In the genomic region with DNA sequence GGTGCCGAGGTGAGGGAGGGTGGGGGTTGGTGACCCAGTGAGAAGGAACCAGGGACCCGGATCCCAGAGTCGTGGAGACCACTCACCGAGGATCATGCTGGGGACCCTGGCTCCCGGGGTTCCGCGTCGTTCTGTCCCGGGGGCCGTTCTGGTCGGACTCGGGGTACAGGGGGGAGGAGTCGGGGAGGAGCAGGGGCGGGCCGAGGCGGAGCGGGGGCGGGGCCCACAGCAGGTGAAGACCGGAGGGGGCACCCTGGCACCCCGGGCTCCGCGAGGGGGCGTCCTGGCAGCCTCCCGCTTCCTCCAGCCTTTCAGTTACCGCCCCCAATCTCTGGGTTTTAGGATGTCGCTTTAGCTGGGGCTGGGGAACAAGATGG, we compare ENCODE assay signal across 8 mouse cellular contexts. TPM values are rescaled to one million over a fixed set of nuclear protein-coding genes. Genes with fewer than 3 reads are reported as not detected.
DNase-seq lines count a peak whose midpoint lies in the region; ATAC-seq lines count a peak whose summit lies in the region.

A gene (minus strand): TSS at position 133 of the 377 bp plus-strand sequence.

- peaks cover 65% of the 10 kb centered on the region for H3K4me1 ChIP-seq in limb, embryonic 10.5 days
- H3K4me1 ChIP-seq in midbrain, embryonic 16.5 days (ENCODE audit: control insufficient read depth, insufficient read depth, low read length), result peaks cover 23% of the 10 kb centered on the region
- peaks cover 6% of the 10 kb centered on the region; the same call in 1 of the 2 replicates for H3K4me1 ChIP-seq in stomach, embryonic 16.5 days (ENCODE audit: control insufficient read depth, insufficient read depth, low read length)

- peak within 1 kb of the TSS; percentile 81 for H3K9ac ChIP-seq in midbrain, embryonic 16.5 days (ENCODE audit: low read depth, low read length)
- H3K9ac ChIP-seq in stomach, embryonic 16.5 days (ENCODE audit: low read length), result peak within 1 kb of the TSS; percentile 73

- H3K9me3 ChIP-seq in limb, embryonic 10.5 days (replicated peaks), result no peaks in the 10 kb centered on the region
- H3K9me3 ChIP-seq in midbrain, embryonic 16.5 days (replicated peaks; ENCODE audit: control insufficient read depth, low read length, poor library complexity, severe bottlenecking), result no peaks in the 10 kb centered on the region
- no peaks in the 10 kb centered on the region for H3K9me3 ChIP-seq in stomach, embryonic 16.5 days (replicated peaks; ENCODE audit: control insufficient read depth, low read length)

- H3K36me3 ChIP-seq in limb, embryonic 10.5 days, result peaks cover 14% of the 10 kb centered on the region
- H3K36me3 ChIP-seq in midbrain, embryonic 16.5 days (ENCODE audit: control insufficient read depth, insufficient read depth, low read length), result no peaks in the 10 kb centered on the region
- H3K36me3 ChIP-seq in stomach, embryonic 16.5 days (ENCODE audit: control insufficient read depth, insufficient read depth, low read length), result peaks cover 3% of the 10 kb centered on the region; the same call in 1 of the 2 replicates

- peak within 1 kb of the TSS; percentile 66 for H3K4me3 ChIP-seq in limb, embryonic 10.5 days
- H3K4me3 ChIP-seq in midbrain, embryonic 16.5 days (ENCODE audit: low read depth, low read length), result peak within 1 kb of the TSS; percentile 65
- peak within 1 kb of the TSS; percentile 61 for H3K4me3 ChIP-seq in stomach, embryonic 16.5 days (replicated peaks; ENCODE audit: low read length)

- peak within 1 kb of the TSS; percentile 38 for H3K27ac ChIP-seq in limb, embryonic 10.5 days
- peak within 1 kb of the TSS; percentile 39; the same call in 1 of the 2 replicates for H3K27ac ChIP-seq in midbrain, embryonic 16.5 days (ENCODE audit: low read length)
- H3K27ac ChIP-seq in stomach, embryonic 16.5 days (ENCODE audit: low read length), result no peak within 1 kb of the TSS

- peaks cover 52% of the 10 kb centered on the region for H3K27me3 ChIP-seq in limb, embryonic 10.5 days (ENCODE audit: low read depth, poor library complexity, severe bottlenecking)
- no peaks in the 10 kb centered on the region for H3K27me3 ChIP-seq in midbrain, embryonic 16.5 days (ENCODE audit: control insufficient read depth, insufficient read depth, low read depth, low read length)
- peaks cover 7% of the 10 kb centered on the region; the same call in 1 of the 2 replicates for H3K27me3 ChIP-seq in stomach, embryonic 16.5 days (ENCODE audit: control insufficient read depth, insufficient read depth, low read length)

- ATAC-seq in inflammation-experienced regulatory T-cells, adult 6 months, result peak; percentile 57
- ATAC-seq in midbrain, embryonic 16.5 days, result peak; percentile 55
- ATAC-seq in stomach, embryonic 16.5 days (ENCODE audit: insufficient read depth, low FRiP score), result peak; percentile 31; the same call in 1 of the 2 replicates

- H3K4me2 ChIP-seq in midbrain, embryonic 16.5 days (ENCODE audit: low read length), result peak within 1 kb of the TSS; percentile 78
- peak within 1 kb of the TSS; percentile 94 for H3K4me2 ChIP-seq in stomach, embryonic 16.5 days (ENCODE audit: low read depth, low read length)

- peak; percentile 94 for DNase-seq in heart, adult 11 months
- DNase-seq in heart, adult 9 months (ENCODE audit: low spot score in 2 of 2), result no peak
- peak; percentile 68 for DNase-seq in adrenal gland, postnatal 25 days
- peak; percentile 66 for DNase-seq in frontal cortex, postnatal 14 days (ENCODE audit: low spot score in 2 of 2)
- peak; percentile 70 for DNase-seq in limb, embryonic 10.5 days (ENCODE audit: low spot score)

- under 1% methylated on average over 26 of the region's 26 CpGs for WGBS in limb, embryonic 10.5 days
- WGBS in midbrain, embryonic 16.5 days, result 0% methylated on average over 25 of the region's 26 CpGs
- under 1% methylated on average over 22 of the region's 26 CpGs for WGBS in stomach, embryonic 16.5 days

RNA-seq across cellular contexts. Expression of the gene that starts here (rescaled TPM):
- 8.8 and 9.1 TPM in 2 replicates for total RNA-seq in adrenal gland, postnatal 25 days (2021)
- polyA plus RNA-seq in inflammation-experienced regulatory T-cells, adult 6 months (2017; shearing (Covaris generic)), result not detected
- 22.1 and 22.8 TPM in 2 replicates for polyA plus RNA-seq in limb, embryonic 10.5 days (2016; fragmentation: Nextera tagmentation; extraction: Ambion mirVana)
- 20.1 and 22.7 TPM in 2 replicates for polyA plus RNA-seq in midbrain, embryonic 16.5 days (2015; fragmentation: Nextera tagmentation; extraction: Ambion mirVana)
- 6.9 and 7.0 TPM in 2 replicates for polyA plus RNA-seq in stomach, embryonic 16.5 days (2015; fragmentation: Nextera tagmentation; extraction: Ambion mirVana)

Comparison
In these comparisons a context has a peak if more than half of its experiments do, and no peak if none do; other contexts are left out.
1. DNase-seq: peak in heart, adult 11 months (single experiment), adrenal gland, postnatal 25 days (single experiment), frontal cortex, postnatal 14 days (2 of 2) and limb, embryonic 10.5 days (single experiment); none in heart, adult 9 months (0 of 2).
2. Peak in ATAC-seq in inflammation-experienced regulatory T-cells, adult 6 months; RNA of the gene not detected or under 1 TPM.
3. Peak in every context shown above with its lines, with median percentiles within 50 percentile points of each other: ATAC-seq and H3K4me3 ChIP-seq.